Mouse (Mus musculus) gastrocnemius, postnatal 10 days (tissue): Measurements from ENCODE around the gene Tpbgl. TPM values are rescaled to one million over a fixed set of nuclear protein-coding genes. Genes with fewer than 3 reads are reported as not detected.

Experiments used
- DNase-seq: peaks from one replicate; pipeline ENCODE4 v3.0.0; 2021; ENCODE audit warnings: mixed read lengths
- total RNA-seq, 2 experiments: library from RNA; stranded (reverse); gene quantifications; 2 replicates each; pipeline ENCODE4 v1.2.3; 2021

Tpbgl gene
- total RNA-seq, 2 experiments from 2014 or later, result 36.4 to 42.1 TPM

DNA sequence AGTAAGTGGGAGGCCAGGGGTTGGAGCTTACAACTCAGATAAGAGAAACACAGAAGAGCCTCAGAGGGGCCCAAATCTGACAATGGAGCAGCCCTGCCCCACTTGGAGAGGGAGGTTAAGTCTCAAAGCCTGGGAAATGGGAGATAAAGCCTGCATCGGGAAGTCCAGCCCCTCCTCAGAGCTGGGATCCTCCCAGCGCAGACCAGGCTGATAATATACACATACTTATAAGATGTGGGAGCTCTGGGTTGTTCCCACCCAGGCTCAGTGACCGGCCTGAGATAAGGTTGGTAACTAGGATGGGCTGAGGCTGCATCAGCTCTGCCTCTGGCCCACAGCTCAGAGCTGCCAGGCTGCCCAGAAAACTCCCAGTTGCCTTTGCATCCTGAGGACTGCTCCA is 15.2 kb upstream of the Tpbgl start:
- DNase-seq, result no peak

DNA sequence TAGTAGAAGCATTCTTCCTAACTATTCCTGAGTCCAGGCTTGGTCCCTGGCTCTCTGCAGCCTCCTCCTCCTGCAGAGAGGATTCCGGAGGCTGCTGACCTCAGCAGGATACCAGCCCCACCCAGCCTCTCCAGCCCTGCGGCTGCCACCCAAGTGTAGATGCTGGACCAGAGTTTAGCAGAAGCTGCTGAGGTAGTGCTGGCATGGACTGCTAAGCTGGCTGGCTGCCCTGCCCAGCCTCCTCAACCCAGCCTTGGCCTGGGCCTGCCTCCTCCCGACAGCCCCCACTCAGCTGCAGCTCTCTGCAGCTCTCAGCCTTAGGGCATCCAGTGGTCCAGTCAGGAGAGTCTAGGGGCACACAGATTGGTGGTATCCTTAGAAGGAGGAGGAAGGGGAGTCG is 14.3 kb upstream of the Tpbgl start:
- peak; percentile 67 for DNase-seq

- DNase-seq, result peak; percentile 42
Measured at GRCm38 (mm10) chr7:99633966-99634665, 7.2 kb upstream of the Tpbgl start.

DNA sequence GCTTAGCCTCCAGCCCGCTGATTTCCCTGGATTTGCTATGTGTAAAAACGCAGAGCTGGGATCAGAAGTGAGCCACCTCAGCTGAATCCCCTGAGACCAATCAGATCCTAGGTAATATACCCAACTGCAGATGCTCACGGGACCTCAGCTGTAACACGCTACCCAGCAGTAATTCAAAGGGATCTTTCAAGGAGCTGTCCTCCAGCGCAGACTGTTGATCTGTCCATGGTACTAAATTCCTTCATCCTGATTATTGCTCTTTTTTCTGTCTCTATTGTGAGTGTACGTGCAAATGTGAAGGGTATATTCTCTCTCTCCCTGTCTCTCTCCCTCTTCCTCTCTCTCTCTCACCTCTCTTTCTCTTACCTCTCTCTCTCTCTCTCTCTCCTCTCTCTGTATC is 5.4 kb upstream of the Tpbgl start:
- no peak for DNase-seq

DNA sequence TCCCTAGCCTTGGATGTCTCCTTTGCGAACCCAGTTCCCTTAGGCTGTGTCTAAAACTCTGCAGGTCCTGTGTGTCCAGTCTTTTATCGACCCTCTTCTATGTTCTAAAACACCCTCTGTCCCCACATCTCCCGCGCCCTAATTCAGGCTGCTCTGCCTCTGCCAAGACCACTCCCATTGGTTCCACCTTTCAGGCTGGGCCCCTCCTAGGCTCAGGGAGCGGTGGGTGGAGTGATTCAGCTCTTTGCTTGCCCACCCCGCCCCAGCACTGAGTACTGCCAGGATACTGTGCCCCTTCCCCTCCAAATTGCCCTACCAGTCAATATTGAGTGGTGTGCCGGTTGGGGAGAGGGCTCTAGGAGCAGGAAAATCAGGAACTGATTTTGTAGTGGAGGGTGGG is 463 bp upstream of the Tpbgl start:
- no peak for DNase-seq

DNA sequence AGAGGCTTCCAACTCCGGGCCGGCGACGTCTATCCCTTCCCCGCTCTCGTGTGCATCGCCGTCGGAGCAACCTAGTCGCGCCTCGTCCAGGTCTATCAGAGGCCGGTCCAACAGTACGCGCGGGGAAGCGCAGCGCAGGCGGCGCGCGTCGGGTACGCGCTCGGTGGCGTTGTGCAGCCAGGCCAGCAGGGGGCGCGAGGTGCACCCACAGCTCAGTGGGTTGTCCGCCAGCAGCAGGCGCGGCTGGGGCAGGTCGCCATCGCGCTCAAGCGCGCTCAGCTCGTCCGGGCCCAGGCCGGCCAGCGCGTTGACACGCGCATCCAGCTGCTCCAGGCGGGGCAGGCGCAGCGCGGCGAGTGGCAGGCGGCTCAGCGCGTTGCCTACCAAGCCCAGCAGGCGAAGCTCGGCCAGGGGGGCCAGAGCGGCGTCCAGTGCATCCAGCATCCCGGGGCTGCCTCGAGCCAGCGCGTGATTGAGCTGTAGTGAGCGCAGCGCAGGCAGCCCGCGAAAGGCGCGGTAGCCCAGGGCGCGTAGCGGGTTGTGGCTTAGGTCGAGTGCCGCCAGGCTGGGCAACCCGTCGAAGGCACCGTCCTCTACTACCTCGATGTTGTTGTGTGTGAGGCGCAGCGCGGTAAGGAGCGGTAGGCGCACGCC is 1.1 kb downstream of the Tpbgl start:
- DNase-seq, result peak; percentile 97

- peak; percentile 31 for DNase-seq
Measured at GRCm38 (mm10) chr7:99618860-99619259, 8.0 kb downstream of the Tpbgl start.

DNA sequence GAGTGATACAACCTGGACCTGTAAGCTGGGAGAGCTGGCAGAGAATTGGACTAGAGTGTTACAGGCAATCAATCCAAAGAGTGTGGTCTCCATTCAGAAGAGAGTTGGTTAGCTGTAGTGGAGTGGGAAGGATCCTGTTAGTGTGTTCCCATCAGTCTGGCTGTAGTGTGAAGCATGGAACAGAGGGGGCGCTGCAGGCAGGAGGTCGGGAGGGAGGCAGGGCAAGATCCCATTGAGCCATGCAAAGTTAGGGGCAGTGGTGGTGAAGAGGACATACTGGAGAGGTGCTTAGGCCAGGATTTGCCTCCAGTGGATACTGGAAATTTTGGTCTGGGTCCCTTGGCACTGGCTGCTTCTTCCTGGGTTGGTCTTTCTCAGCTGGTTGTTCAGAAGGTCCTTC is 8.6 kb downstream of the Tpbgl start:
- DNase-seq, result no peak

GRCm38 (mm10) chr7:99607632-99608031 is 19.3 kb downstream of the Tpbgl start:
- DNase-seq, result no peak

GRCm38 (mm10) chr7:99606766-99607165 is 20.1 kb downstream of the Tpbgl start:
- no peak for DNase-seq

- no peak for DNase-seq
Measured at GRCm38 (mm10) chr7:99606303-99606702, 20.6 kb downstream of the Tpbgl start.

- DNase-seq, result no peak
Measured at GRCm38 (mm10) chr7:99605058-99605457, 21.8 kb downstream of the Tpbgl start.

GRCm38 (mm10) chr7:99603875-99604662 is 22.8 kb downstream of the Tpbgl start:
- DNase-seq, result no peak

DNA sequence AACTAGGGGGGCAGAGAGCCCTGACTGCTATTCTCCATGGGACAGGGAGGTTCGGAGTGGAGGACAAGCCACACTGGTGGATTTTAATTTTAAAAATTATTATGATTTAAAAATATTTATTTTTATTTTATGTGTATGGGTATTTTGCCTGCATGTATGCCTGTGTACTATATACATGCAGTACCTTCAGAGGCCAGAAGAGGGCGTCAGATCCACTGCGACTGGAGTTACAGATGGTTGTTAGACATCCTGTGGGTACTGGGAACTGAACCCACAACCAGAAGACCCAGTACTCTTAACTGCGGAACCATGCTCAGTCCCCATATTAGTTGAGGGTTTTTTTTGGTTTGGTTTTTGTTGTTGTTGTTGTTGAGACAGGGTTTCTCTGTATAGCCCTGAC is 28.2 kb downstream of the Tpbgl start:
- DNase-seq, result no peak

DNA sequence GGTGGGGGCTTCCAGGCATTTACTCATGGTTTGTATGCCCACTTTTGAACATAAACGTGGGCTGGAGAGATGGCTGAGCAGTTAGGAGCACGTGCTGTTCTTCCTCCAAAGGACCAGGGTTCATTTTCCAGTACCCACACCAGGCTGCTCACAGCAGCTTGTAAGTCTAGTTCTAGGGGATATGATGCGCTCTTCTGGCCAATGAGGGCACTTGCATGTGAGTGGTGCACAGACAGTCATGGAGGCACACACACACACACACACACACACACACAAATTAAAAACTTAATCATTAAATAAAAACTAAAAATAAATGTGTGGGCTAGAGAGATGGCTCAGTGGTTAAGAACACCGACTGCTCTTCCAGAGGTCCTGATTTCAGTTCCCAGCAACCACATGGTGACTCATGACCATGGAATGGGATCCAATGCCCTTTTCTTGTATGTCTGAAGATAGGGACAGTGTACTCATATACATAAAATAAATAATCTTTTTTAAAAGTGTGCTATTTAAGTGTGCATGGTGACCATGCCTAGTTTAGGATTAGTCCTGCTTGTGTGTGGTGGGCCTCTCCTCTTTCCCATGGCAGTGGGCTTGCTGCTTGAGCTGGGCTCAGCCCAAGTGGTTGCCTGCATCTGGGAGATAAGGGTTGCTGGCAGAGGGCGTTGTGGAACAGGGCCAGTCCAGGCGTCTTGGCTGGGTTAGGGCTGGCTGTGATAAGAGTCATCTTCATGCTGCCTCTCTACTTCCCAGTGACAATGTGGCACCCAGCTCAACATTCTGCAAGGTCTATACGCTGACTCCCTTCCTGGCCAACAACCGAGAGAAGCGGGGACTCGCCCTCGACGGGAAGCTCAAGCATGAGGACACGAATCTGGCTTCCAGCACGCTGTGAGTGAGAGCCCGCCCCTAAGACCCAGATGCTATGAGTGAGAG is 32.8 kb downstream of the Tpbgl start:
- DNase-seq, result no peak

DNA sequence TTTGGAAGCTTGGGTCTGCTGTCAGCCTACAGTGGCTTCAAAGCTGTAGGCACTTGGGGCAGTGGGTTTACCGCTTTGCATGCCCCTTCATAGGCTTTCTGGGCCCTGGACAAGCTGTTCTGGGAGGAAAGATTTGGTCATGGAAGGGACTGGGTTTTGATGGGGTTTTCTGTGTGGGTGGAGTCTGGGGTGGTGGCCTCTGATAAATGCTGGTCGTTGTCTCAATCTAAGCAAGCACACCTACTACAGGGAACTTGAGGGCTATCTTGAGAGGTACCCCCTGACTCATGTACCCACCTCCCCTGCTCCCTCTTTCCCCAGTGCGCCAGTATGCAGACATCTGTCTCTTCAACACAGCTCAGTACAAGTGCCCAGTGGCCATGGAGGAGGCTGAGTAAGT is 34.2 kb downstream of the Tpbgl start:
- no peak for DNase-seq

GRCm38 (mm10) chr7:99590646-99591045 is 36.3 kb downstream of the Tpbgl start:
- DNase-seq, result no peak

GRCm38 (mm10) chr7:99590064-99590463 is 36.8 kb downstream of the Tpbgl start:
- DNase-seq, result peak; percentile 74

DNA sequence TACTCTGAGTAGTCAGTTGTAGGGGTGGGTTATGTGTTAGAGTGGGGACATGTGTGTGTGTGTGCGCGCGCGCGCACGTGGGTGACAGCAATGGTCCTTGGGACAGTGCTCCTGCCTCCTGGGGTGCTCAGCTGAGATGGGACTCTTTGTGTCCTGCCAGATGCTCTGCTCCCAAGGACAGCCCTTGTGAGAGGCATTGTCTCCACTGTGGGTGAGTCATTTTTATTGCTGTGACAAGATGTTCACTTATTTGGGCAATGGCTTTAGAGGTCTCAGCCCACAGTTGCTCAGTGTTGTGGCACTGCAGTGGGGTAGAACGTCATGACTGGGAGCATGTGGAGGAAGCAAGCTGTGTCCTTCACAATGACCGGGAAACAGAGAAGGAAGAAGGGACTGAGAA is 40.9 kb downstream of the Tpbgl start:
- DNase-seq, result no peak

GRCm38 (mm10) chr7:99583625-99584024 is 43.3 kb downstream of the Tpbgl start:
- DNase-seq, result no peak

DNA sequence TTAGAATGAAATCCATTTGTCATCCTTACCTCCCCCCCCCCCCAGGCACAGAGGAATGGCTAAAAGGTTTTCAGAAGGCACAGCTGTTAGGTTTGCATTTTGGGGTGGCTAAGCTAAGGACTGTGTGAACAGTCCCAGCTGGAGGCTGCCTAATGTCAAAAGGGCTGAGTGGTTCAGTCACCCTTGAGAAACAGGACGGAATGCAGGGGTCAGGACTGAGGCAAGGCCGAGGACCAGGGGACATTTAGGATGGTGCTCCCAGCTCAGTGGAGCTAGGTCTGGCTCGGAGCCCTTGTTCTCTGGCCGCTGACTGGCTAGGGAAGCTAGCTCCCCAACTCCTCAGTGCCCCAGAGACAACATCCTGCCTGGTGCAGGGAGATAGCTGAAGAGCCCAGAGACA is 44.0 kb downstream of the Tpbgl start:
- DNase-seq, result no peak

GRCm38 (mm10) chr7:99582306-99582705 is 44.6 kb downstream of the Tpbgl start:
- no peak for DNase-seq
